Mouse (Mus musculus): Measurements from ENCODE around the gene Frmd6.

Gene Frmd6

GRCm38 (mm10) chr12:70855678-70856077, 30.4 kb downstream of the Frmd6 start:
- DNase-seq, result no peak

GRCm38 (mm10) chr12:70856776-70857175, 31.5 kb downstream of the Frmd6 start:
- no peak for DNase-seq

- DNase-seq, result no peak
Measured at GRCm38 (mm10) chr12:70863281-70863680, 38.0 kb downstream of the Frmd6 start.

- no peak for DNase-seq
Measured at GRCm38 (mm10) chr12:70867780-70868179, 42.5 kb downstream of the Frmd6 start.

- peak; percentile 17 for DNase-seq
Measured at GRCm38 (mm10) chr12:70868190-70868987, 43.1 kb downstream of the Frmd6 start.

GRCm38 (mm10) chr12:70868988-70869291, 43.6 kb downstream of the Frmd6 start:
- no peak for DNase-seq

- no peak for DNase-seq
Measured at GRCm38 (mm10) chr12:70873544-70873943, 48.2 kb downstream of the Frmd6 start.

GRCm38 (mm10) chr12:70876270-70876998, 51.1 kb downstream of the Frmd6 start:
- no peak for DNase-seq

- DNase-seq, result no peak
Measured at GRCm38 (mm10) chr12:70877926-70878710, 52.8 kb downstream of the Frmd6 start.

GRCm38 (mm10) chr12:70880396-70880975, 55.2 kb downstream of the Frmd6 start:
- DNase-seq, result no peak

GRCm38 (mm10) chr12:70881340-70881739, 56.0 kb downstream of the Frmd6 start:
- DNase-seq, result no peak

GRCm38 (mm10) chr12:70881854-70882253, 56.5 kb downstream of the Frmd6 start:
- DNase-seq, result no peak

- no peak for DNase-seq
Measured at GRCm38 (mm10) chr12:70883141-70883540, 57.8 kb downstream of the Frmd6 start.

GRCm38 (mm10) chr12:70884113-70884512, 58.8 kb downstream of the Frmd6 start:
- no peak for DNase-seq

- DNase-seq, result no peak
Measured at GRCm38 (mm10) chr12:70884973-70885372, 59.7 kb downstream of the Frmd6 start.

- DNase-seq, result no peak
Measured at GRCm38 (mm10) chr12:70885576-70885975, 60.3 kb downstream of the Frmd6 start.

- no peak for DNase-seq
Measured at GRCm38 (mm10) chr12:70890405-70890804, 65.1 kb downstream of the Frmd6 start.

- no peak for DNase-seq
Measured at GRCm38 (mm10) chr12:70890874-70891470, 65.7 kb downstream of the Frmd6 start.

GRCm38 (mm10) chr12:70895275-70895674, 70.0 kb downstream of the Frmd6 start:
- DNase-seq, result no peak

- DNase-seq, result no peak
Measured at GRCm38 (mm10) chr12:70896068-70896467, 70.8 kb downstream of the Frmd6 start.

- peak; percentile 26 for DNase-seq
Measured at GRCm38 (mm10) chr12:70897434-70897833, 72.1 kb downstream of the Frmd6 start.

GRCm38 (mm10) chr12:70898450-70898849, 73.1 kb downstream of the Frmd6 start:
- DNase-seq, result no peak

GRCm38 (mm10) chr12:70904471-70904870, 79.2 kb downstream of the Frmd6 start:
- no peak for DNase-seq
